Mouse (Mus musculus) limb, embryonic 13.5 days (tissue): ENCODE results near the gene Abcb9. TPM values are rescaled to one million over a fixed set of nuclear protein-coding genes. Genes with fewer than 3 reads are reported as not detected.

Experiments
- ATAC-seq: fragments of 200-750 bp; cut with Nextera tagmentation; 2 replicates; pipeline ENCODE4 v1.8.0; 2017; ENCODE audit warnings: low read depth, moderate number of reproducible peaks, moderate TSS enrichment; ENCODE audit not compliant: low FRiP score
- H3K27ac ChIP-seq: fragments of 300-500 bp; sonication (generic); 2 replicates; pipeline ENCODE4 v1.5.1; 2015; ENCODE audit warnings: inconsistent platforms, mild to moderate bottlenecking, moderate library complexity
- H3K27me3 ChIP-seq: fragments of 300-500 bp; sonication (generic); 2 replicates; pipeline ENCODE4 v1.6.1; 2015; ENCODE audit warnings: mild to moderate bottlenecking, inconsistent platforms
- H3K36me3 ChIP-seq: fragments of 300-500 bp; sonication (generic); 2 replicates; pipeline ENCODE4 v1.6.1; 2015; ENCODE audit warnings: inconsistent platforms, mild to moderate bottlenecking, moderate library complexity
- H3K4me1 ChIP-seq: fragments of 300-500 bp; sonication (generic); 2 replicates; pipeline ENCODE4 v1.6.1; 2015; ENCODE audit warnings: inconsistent platforms
- H3K4me2 ChIP-seq: fragments of 300-500 bp; sonication (generic); replicated peaks from 2 replicates; pipeline ENCODE4 v1.6.1; 2015; ENCODE audit warnings: inconsistent platforms, mild to moderate bottlenecking, moderate library complexity
- H3K4me3 ChIP-seq: fragments of 300-500 bp; sonication (generic); 2 replicates; pipeline ENCODE4 v1.5.1; 2015; ENCODE audit warnings: moderate library complexity, mild to moderate bottlenecking, inconsistent platforms
- H3K9ac ChIP-seq: fragments of 300-500 bp; sonication (generic); 2 replicates; pipeline ENCODE4 v1.6.1; 2015; ENCODE audit warnings: mild to moderate bottlenecking, inconsistent platforms
- H3K9me3 ChIP-seq: fragments of 300-500 bp; sonication (generic); 2 replicates; pipeline ENCODE4 v1.6.1; 2016; ENCODE audit warnings: inconsistent platforms
- WGBS: fragments of 180-500 bp; shearing (Covaris S2); methylation state at CpG from one replicate; pipeline ENCODE4 v1.1.7; 2015; 5-methylcytosine and 5-hydroxymethylcytosine counted together
- polyA plus RNA-seq: library from polyadenylated mRNA; unstranded; fragments of >200 nt; fragmentation: Nextera tagmentation; extraction: Ambion mirVana; gene quantifications from 2 replicates; pipeline ENCODE4 v1.2.1, GENCODE M21; 2015

Abcb9 gene
- polyA plus RNA-seq, 1 experiment from 2014 or later: 3.0 TPM

- WGBS: 78% methylated on average over 11 of the region's 11 CpGs
- H3K9ac ChIP-seq: no peak overlapping the region
- no peaks in the 10 kb centered on the region for H3K36me3 ChIP-seq
- no peak overlapping the region for H3K4me2 ChIP-seq
- ATAC-seq: peak; percentile 51; the same call in 1 of the 2 replicates
- H3K27ac ChIP-seq: no peak overlapping the region
- no peaks in the 10 kb centered on the region for H3K27me3 ChIP-seq
- peaks cover 5% of the 10 kb centered on the region; the same call in 1 of the 2 replicates for H3K9me3 ChIP-seq
- H3K4me1 ChIP-seq: peaks cover 13% of the 10 kb centered on the region
- H3K4me3 ChIP-seq: no peak overlapping the region
These were observed 43.6 kb downstream of the Abcb9 start for GRCm38 (mm10) chr5:124051899-124052491.

GRCm38 (mm10) chr5:124050095-124051050 is 45.2 kb downstream of the Abcb9 start:
- H3K27me3 ChIP-seq: no peaks in the 10 kb centered on the region
- no peak overlapping the region for H3K4me3 ChIP-seq
- no peak for ATAC-seq
- H3K4me2 ChIP-seq: no peak overlapping the region
- H3K9ac ChIP-seq: peak overlapping the region; percentile 3; the same call in 1 of the 2 replicates
- no peaks in the 10 kb centered on the region for H3K9me3 ChIP-seq
- peaks cover 13% of the 10 kb centered on the region for H3K4me1 ChIP-seq
- H3K27ac ChIP-seq: peak overlapping the region; percentile 69; the same call in 1 of the 2 replicates
- WGBS: 42% methylated on average over 14 of the region's 14 CpGs
- no peaks in the 10 kb centered on the region for H3K36me3 ChIP-seq

DNA sequence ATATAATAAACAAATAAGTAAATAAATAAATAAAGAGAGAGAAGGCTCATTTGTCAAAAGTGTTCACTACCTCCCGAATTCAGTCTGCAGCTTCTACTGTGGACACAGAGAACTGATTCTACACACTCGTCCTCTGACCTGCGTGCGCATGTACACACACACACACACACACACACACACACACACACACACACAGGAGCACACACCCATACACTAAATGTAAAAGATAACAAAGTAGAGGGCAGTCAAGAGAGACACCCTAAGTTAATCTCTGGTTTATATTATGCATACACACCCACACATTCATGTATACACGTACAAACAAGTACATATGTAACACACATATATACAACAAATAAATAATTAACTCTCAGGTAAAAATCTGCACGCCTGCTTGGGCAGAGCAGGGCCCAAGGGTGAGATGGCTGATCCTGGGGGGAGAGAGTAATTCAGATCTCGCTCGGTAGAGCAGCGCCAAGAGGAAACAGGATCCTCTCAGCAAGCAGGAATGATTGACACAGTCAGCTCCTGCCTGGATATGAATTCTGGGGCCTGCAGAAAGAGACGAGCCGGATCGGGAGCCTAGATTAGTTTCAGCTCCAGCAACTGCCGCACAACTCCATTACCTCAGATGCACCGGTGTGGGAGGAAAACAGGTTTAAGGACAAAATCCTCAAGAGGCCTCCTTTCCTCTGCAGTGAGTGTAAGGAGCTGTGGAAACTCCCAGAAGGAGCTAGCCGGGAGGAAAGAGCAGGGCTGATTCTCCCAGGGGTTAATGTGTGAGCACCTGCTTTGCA is 46.2 kb downstream of the Abcb9 start:
- no peak overlapping the region for H3K4me3 ChIP-seq
- H3K4me1 ChIP-seq: peaks cover 13% of the 10 kb centered on the region
- H3K27me3 ChIP-seq: no peaks in the 10 kb centered on the region
- no peak overlapping the region for H3K4me2 ChIP-seq
- ATAC-seq: no peak
- WGBS: 65% methylated on average over 15 of the region's 15 CpGs
- H3K9ac ChIP-seq: peak overlapping the region; percentile 3; the same call in 1 of the 2 replicates
- no peaks in the 10 kb centered on the region for H3K9me3 ChIP-seq
- H3K27ac ChIP-seq: peak overlapping the region; percentile 69; the same call in 1 of the 2 replicates
- H3K36me3 ChIP-seq: no peaks in the 10 kb centered on the region

GRCm38 (mm10) chr5:124046741-124047401 is 48.7 kb downstream of the Abcb9 start:
- Histone ChIP-seq H3K4me2 (no peak overlapping the region), H3K4me3 (no peak overlapping the region), H3K36me3 (no peaks in the 10 kb centered on the region), H3K9me3 (no peaks in the 10 kb centered on the region), H3K9ac (0 out of 2 replicates have a peak overlapping the region, but pooled peaks have one; percentile 19), H3K27ac (no peak overlapping the region), H3K4me1 (peaks cover 16% of the 10 kb centered on the region), H3K27me3 (no peaks in the 10 kb centered on the region)
- no peak for ATAC-seq
- 79% methylated on average over 7 of the region's 7 CpGs for WGBS

GRCm38 (mm10) chr5:124045453-124046010 is 50.1 kb downstream of the Abcb9 start:
- H3K27me3 ChIP-seq: no peaks in the 10 kb centered on the region
- no peak overlapping the region for H3K4me3 ChIP-seq
- no peaks in the 10 kb centered on the region for H3K36me3 ChIP-seq
- WGBS: 26% methylated on average over 11 of the region's 11 CpGs
- H3K4me2 ChIP-seq: no peak overlapping the region
- peaks cover 14% of the 10 kb centered on the region for H3K4me1 ChIP-seq
- H3K9me3 ChIP-seq: no peaks in the 10 kb centered on the region
- ATAC-seq: no peak
- no peak overlapping the region for H3K9ac ChIP-seq
- no peak overlapping the region for H3K27ac ChIP-seq

DNA sequence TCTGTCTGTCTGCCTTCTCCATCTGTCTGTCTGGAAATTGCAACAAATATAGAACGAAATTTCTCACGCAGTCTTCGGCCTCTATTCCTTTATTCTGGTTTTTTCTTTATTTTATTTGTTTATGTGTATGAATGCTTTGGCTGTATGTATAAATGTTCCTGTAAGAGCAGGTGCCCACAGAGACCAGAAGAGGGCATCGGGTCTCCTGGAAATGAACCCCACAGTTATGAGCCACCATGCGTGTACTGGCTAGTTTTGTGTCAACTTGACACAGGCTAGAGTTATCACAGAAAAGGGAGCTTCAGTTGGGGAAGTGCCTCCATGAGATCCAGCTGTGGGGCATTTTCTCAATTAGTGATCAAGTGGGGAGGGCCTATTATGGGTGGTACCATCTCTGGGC is 51.6 kb downstream of the Abcb9 start:
- H3K4me3 ChIP-seq: no peak overlapping the region
- H3K36me3 ChIP-seq: no peaks in the 10 kb centered on the region
- ATAC-seq: no peak
- no peaks in the 10 kb centered on the region for H3K27me3 ChIP-seq
- WGBS: 95% methylated on average over 5 of the region's 5 CpGs
- no peak overlapping the region for H3K9ac ChIP-seq
- H3K27ac ChIP-seq: no peak overlapping the region
- no peak overlapping the region for H3K4me2 ChIP-seq
- 0 out of 2 replicates have a peak, but pooled peaks cover 3% of the 10 kb centered on the region for H3K4me1 ChIP-seq
- no peaks in the 10 kb centered on the region for H3K9me3 ChIP-seq

DNA sequence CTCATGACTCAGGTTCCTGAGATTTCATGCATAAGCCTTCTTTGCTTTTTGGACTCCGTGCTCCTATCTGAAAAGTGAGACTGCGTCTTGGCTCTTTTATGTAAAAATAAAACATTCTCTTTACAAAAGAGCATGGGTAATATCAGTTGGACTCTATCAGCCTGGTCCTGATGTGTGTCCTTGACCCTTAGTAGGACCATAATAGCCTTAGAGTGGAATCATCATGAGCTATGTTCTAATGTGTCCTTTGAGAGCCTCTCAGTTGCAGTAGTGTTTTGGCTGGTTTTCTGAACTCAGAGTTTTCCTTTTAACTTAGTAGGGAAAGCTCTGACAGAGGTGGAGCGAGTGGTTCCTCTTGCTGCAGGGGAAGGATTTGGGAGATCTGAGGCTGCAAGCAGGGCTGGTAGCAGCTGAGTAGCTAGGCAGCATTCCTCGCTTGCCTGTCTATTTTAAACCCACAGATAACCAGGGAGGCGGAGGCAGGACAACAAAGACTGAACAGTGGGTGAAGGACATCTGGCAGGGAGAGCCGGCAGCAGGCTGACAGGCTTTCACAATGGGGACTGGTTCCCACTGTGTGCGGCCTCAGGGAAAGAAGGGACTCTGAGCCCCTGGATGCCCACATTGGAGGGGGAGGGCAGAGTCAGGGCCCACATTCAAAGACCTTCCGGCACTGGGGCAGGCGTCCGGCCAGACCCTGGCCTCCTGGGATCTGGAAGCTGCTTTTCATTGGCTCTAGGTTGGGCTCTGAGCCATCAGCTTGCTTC is 52.2 kb downstream of the Abcb9 start:
- Histone ChIP-seq H3K9ac (no peak overlapping the region), H3K36me3 (no peaks in the 10 kb centered on the region), H3K4me3 (no peak overlapping the region), H3K4me1 (0 out of 2 replicates have a peak, but pooled peaks cover 3% of the 10 kb centered on the region), H3K27me3 (no peaks in the 10 kb centered on the region), H3K4me2 (no peak overlapping the region), H3K9me3 (no peaks in the 10 kb centered on the region), H3K27ac (no peak overlapping the region)
- no peak for ATAC-seq
- WGBS: 54% methylated on average over 10 of the region's 10 CpGs

DNA sequence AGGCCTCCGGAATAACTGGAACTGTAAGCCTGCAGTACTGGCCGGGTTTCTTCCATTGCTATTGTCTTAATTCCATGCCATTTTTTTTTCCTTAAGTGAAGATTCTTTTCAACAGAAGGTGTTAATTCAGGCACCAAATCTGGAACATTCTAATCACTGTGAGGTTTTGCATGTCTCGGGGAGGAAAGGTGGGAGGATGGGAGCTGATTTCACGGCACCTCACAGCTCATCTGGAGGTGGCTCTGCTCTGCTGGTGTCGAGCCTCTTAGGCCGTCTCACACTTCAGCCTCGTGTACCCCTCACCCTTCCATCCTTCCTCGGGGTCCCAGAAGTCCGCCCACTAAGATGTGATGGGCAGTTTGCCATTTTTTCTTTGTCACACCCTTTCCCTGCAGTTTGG is 54.5 kb downstream of the Abcb9 start:
- Histone ChIP-seq H3K27ac (no peak overlapping the region), H3K4me1 (0 out of 2 replicates have a peak, but pooled peaks cover 3% of the 10 kb centered on the region), H3K4me2 (no peak overlapping the region), H3K4me3 (no peak overlapping the region), H3K9ac (no peak overlapping the region), H3K27me3 (no peaks in the 10 kb centered on the region), H3K36me3 (no peaks in the 10 kb centered on the region), H3K9me3 (no peaks in the 10 kb centered on the region)
- no peak for ATAC-seq
- 73% methylated on average over 9 of the region's 9 CpGs for whole genome bisulfite sequencing

GRCm38 (mm10) chr5:124039602-124040001 is 56.0 kb downstream of the Abcb9 start:
- WGBS: 85% methylated on average over 6 of the region's 6 CpGs
- Histone ChIP-seq H3K9ac (no peak overlapping the region), H3K4me2 (no peak overlapping the region), H3K36me3 (no peaks in the 10 kb centered on the region), H3K9me3 (no peaks in the 10 kb centered on the region), H3K4me1 (0 out of 2 replicates have a peak, but pooled peaks cover 3% of the 10 kb centered on the region), H3K27ac (no peak overlapping the region), H3K27me3 (no peaks in the 10 kb centered on the region), H3K4me3 (no peak overlapping the region)
- ATAC-seq: no peak

- Histone ChIP-seq H3K9me3 (no peaks in the 10 kb centered on the region), H3K4me3 (no peak overlapping the region), H3K4me2 (no peak overlapping the region), H3K4me1 (no peaks in the 10 kb centered on the region), H3K27ac (no peak overlapping the region), H3K36me3 (no peaks in the 10 kb centered on the region), H3K27me3 (no peaks in the 10 kb centered on the region), H3K9ac (no peak overlapping the region)
- ATAC-seq: no peak
- 72% methylated on average over 5 of the region's 5 CpGs for WGBS
These were observed 58.8 kb downstream of the Abcb9 start for GRCm38 (mm10) chr5:124036836-124037235.
